Mouse (Mus musculus): ENCODE results near the gene Gm11985. TPM values are rescaled to one million over a fixed set of nuclear protein-coding genes. Genes with fewer than 3 reads are reported as not detected.

Gm11985 gene
- total and polyA plus RNA-seq, 2 experiments, result not detected

GRCm38 (mm10) chr11:7182409-7183042, 5.8 kb downstream of the Gm11985 start:
- 83% methylated on average over 8 of the region's 8 CpGs for WGBS

GRCm38 (mm10) chr11:7179276-7179675, 9.1 kb downstream of the Gm11985 start:
- no peak for DNase-seq (ENCODE audit: extremely low read depth, low read depth, low spot score)
- no peak for TF ChIP-seq POLR2A (IDR thresholded peaks at IDR 0.05; ENCODE audit: extremely low read depth, insufficient read depth, low read length)
- no peak for TF ChIP-seq CTCF (IDR thresholded peaks at IDR 0.05; ENCODE audit: low read depth, low read length)
- Histone ChIP-seq H3K27me3 (ENCODE audit: control insufficient read depth, insufficient read depth, low read length) (no peaks in the 10 kb centered on the region), H3K4me1 (ENCODE audit: control insufficient read depth, insufficient read depth, low read length) (peaks cover 3% of the 10 kb centered on the region; the same call in 1 of the 2 replicates), H3K9ac (ENCODE audit: low read depth, low read length) (no peak overlapping the region), H3K27ac (replicated peaks; ENCODE audit: insufficient read depth, low read depth, low read length) (no peak overlapping the region), H3K79me2 (ENCODE audit: control insufficient read depth, insufficient read depth, low read length) (no peaks in the 10 kb centered on the region), H3K4me3 (ENCODE audit: insufficient read depth, low read depth, low read length) (no peak overlapping the region), H3K36me3 (ENCODE audit: control insufficient read depth, insufficient read depth, low read length) (no peaks in the 10 kb centered on the region)
- WGBS, result 70% methylated on average over 2 of the region's 2 CpGs

More at GRCm38 (mm10) chr11:7182409-7183042, 5.8 kb downstream of the Gm11985 start:
- TF ChIP-seq CTCF (IDR thresholded peaks at IDR 0.05; ENCODE audit: low read depth, low read length) (no peak), POLR2A (IDR thresholded peaks at IDR 0.05; ENCODE audit: extremely low read depth, insufficient read depth, low read length) (no peak)
- Histone ChIP-seq H3K27ac (replicated peaks; ENCODE audit: insufficient read depth, low read depth, low read length) (no peak overlapping the region), H3K9ac (ENCODE audit: low read depth, low read length) (no peak overlapping the region), H3K36me3 (ENCODE audit: control insufficient read depth, insufficient read depth, low read length) (no peaks in the 10 kb centered on the region), H3K4me3 (ENCODE audit: insufficient read depth, low read depth, low read length) (no peak overlapping the region), H3K4me1 (ENCODE audit: control insufficient read depth, insufficient read depth, low read length) (peaks cover 4% of the 10 kb centered on the region; the same call in 1 of the 2 replicates), H3K27me3 (ENCODE audit: control insufficient read depth, insufficient read depth, low read length) (no peaks in the 10 kb centered on the region), H3K79me2 (ENCODE audit: control insufficient read depth, insufficient read depth, low read length) (no peaks in the 10 kb centered on the region)
- no peak for DNase-seq (ENCODE audit: extremely low read depth, low read depth, low spot score)

- TF ChIP-seq POLR2A (IDR thresholded peaks at IDR 0.05; ENCODE audit: extremely low read depth, insufficient read depth, low read length) (no peak), CTCF (IDR thresholded peaks at IDR 0.05; ENCODE audit: low read depth, low read length) (no peak)
- Histone ChIP-seq H3K9ac (ENCODE audit: low read depth, low read length) (no peak overlapping the region), H3K79me2 (ENCODE audit: control insufficient read depth, insufficient read depth, low read length) (no peaks in the 10 kb centered on the region), H3K4me1 (ENCODE audit: control insufficient read depth, insufficient read depth, low read length) (no peaks in the 10 kb centered on the region), H3K4me3 (ENCODE audit: insufficient read depth, low read depth, low read length) (no peak overlapping the region), H3K36me3 (ENCODE audit: control insufficient read depth, insufficient read depth, low read length) (no peaks in the 10 kb centered on the region), H3K27me3 (ENCODE audit: control insufficient read depth, insufficient read depth, low read length) (no peaks in the 10 kb centered on the region), H3K27ac (replicated peaks; ENCODE audit: insufficient read depth, low read depth, low read length) (no peak overlapping the region)
- WGBS, result 55% methylated on average over 4 of the region's 4 CpGs
- no peak for DNase-seq (ENCODE audit: extremely low read depth, low read depth, low spot score)
These were observed 9.6 kb downstream of the Gm11985 start for GRCm38 (mm10) chr11:7178724-7179123.

- Histone ChIP-seq H3K36me3 (ENCODE audit: control insufficient read depth, insufficient read depth, low read length) (no peaks in the 10 kb centered on the region), H3K9ac (ENCODE audit: low read depth, low read length) (no peak overlapping the region), H3K27me3 (ENCODE audit: control insufficient read depth, insufficient read depth, low read length) (no peaks in the 10 kb centered on the region), H3K4me3 (ENCODE audit: insufficient read depth, low read depth, low read length) (no peak overlapping the region), H3K27ac (replicated peaks; ENCODE audit: insufficient read depth, low read depth, low read length) (no peak overlapping the region), H3K79me2 (ENCODE audit: control insufficient read depth, insufficient read depth, low read length) (no peaks in the 10 kb centered on the region), H3K4me1 (ENCODE audit: control insufficient read depth, insufficient read depth, low read length) (no peaks in the 10 kb centered on the region)
- TF ChIP-seq POLR2A (IDR thresholded peaks at IDR 0.05; ENCODE audit: extremely low read depth, insufficient read depth, low read length) (no peak), CTCF (IDR thresholded peaks at IDR 0.05; ENCODE audit: low read depth, low read length) (no peak)
- WGBS, result 47% methylated on average over 6 of the region's 6 CpGs
- DNase-seq (ENCODE audit: extremely low read depth, low read depth, low spot score), result no peak
These were observed 14.7 kb downstream of the Gm11985 start for GRCm38 (mm10) chr11:7173664-7174063.

GRCm38 (mm10) chr11:7169645-7170044, 18.7 kb downstream of the Gm11985 start:
- Histone ChIP-seq H3K4me3 (ENCODE audit: insufficient read depth, low read depth, low read length) (no peak overlapping the region), H3K4me1 (ENCODE audit: control insufficient read depth, insufficient read depth, low read length) (no peaks in the 10 kb centered on the region), H3K27ac (replicated peaks; ENCODE audit: insufficient read depth, low read depth, low read length) (no peak overlapping the region), H3K27me3 (ENCODE audit: control insufficient read depth, insufficient read depth, low read length) (no peaks in the 10 kb centered on the region), H3K9ac (ENCODE audit: low read depth, low read length) (no peak overlapping the region), H3K79me2 (ENCODE audit: control insufficient read depth, insufficient read depth, low read length) (no peaks in the 10 kb centered on the region), H3K36me3 (ENCODE audit: control insufficient read depth, insufficient read depth, low read length) (no peaks in the 10 kb centered on the region)
- WGBS, result 83% methylated on average over 1 of the region's 1 CpGs
- no peak for TF ChIP-seq CTCF (IDR thresholded peaks at IDR 0.05; ENCODE audit: low read depth, low read length)
- no peak for TF ChIP-seq POLR2A (IDR thresholded peaks at IDR 0.05; ENCODE audit: extremely low read depth, insufficient read depth, low read length)
- DNase-seq (ENCODE audit: extremely low read depth, low read depth, low spot score), result no peak

- Histone ChIP-seq H3K79me2 (ENCODE audit: control insufficient read depth, insufficient read depth, low read length) (no peaks in the 10 kb centered on the region), H3K4me1 (ENCODE audit: control insufficient read depth, insufficient read depth, low read length) (peaks cover 2% of the 10 kb centered on the region; the same call in 1 of the 2 replicates), H3K36me3 (ENCODE audit: control insufficient read depth, insufficient read depth, low read length) (no peaks in the 10 kb centered on the region), H3K4me3 (ENCODE audit: insufficient read depth, low read depth, low read length) (no peak overlapping the region), H3K27me3 (ENCODE audit: control insufficient read depth, insufficient read depth, low read length) (no peaks in the 10 kb centered on the region), H3K9ac (ENCODE audit: low read depth, low read length) (no peak overlapping the region), H3K27ac (replicated peaks; ENCODE audit: insufficient read depth, low read depth, low read length) (no peak overlapping the region)
- no peak for TF ChIP-seq CTCF (IDR thresholded peaks at IDR 0.05; ENCODE audit: low read depth, low read length)
- DNase-seq (ENCODE audit: extremely low read depth, low read depth, low spot score), result no peak
- WGBS, result 82% methylated on average over 4 of the region's 4 CpGs
These were observed 24.0 kb downstream of the Gm11985 start for GRCm38 (mm10) chr11:7164416-7164815.
